Mouse (Mus musculus) cerebellum, adult 2 months (tissue): ENCODE results near the gene C1ql2.

Source experiments
- CTCF ChIP-seq: fragments of 200-500 bp; IDR thresholded peaks from 2 replicates; pipeline ENCODE4 v1.5.1; 2011; ENCODE audit warnings: low read depth, mild to moderate bottlenecking, control low read depth, low read length, moderate library complexity, borderline replicate concordance; ENCODE audit not compliant: insufficient read depth
- POLR2A ChIP-seq: fragments of 200-500 bp; IDR thresholded peaks from 2 replicates; pipeline ENCODE4 v1.6.1; 2011; ENCODE audit warnings: low read length, control low read depth, borderline replicate concordance; ENCODE audit not compliant: insufficient read depth

DNA sequence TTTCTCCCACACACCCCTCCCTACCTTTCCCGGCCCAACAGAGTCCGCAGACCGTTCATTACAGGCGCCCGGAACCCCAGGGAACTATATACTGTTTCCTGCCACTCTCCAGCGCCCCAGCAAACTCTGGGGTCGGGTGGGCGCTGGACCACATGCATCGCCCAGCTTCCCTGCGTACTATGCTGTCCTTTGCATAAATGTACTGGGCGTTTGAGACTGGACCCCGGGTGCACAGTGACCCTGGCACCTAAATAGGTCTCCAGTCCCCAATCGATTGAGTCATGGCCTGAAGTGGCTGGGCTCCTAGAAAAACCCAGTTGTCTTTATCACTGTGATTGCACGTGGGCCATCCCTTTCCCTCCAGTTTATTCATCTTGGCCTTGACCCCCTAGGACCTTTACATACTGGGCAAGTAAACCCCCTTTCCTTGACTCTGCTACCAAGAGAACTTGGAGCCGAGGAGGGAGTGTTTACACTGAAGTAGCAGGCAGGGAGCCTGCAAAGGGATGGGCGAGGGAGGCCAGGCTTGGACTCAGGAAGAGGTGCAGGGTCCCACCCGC lies 1.5 kb downstream of the C1ql2 start:
- TF ChIP-seq POLR2A (no peak), CTCF (no peak)
